Mouse (Mus musculus) megakaryocyte, embryonic 14.5 days (primary cell): Measurements from ENCODE around the gene Cela2a.

Source experiments
- FLI1 ChIP-seq: IDR thresholded peaks from 2 replicates; pipeline ENCODE4 v1.6.1; 2012; ENCODE audit warnings: low read length, inconsistent platforms, mixed read lengths
- GATA1 ChIP-seq: IDR thresholded peaks from 3 replicates; pipeline ENCODE4 v1.6.1; 2012; ENCODE audit warnings: mixed read lengths, low read length, inconsistent platforms, borderline replicate concordance

DNA sequence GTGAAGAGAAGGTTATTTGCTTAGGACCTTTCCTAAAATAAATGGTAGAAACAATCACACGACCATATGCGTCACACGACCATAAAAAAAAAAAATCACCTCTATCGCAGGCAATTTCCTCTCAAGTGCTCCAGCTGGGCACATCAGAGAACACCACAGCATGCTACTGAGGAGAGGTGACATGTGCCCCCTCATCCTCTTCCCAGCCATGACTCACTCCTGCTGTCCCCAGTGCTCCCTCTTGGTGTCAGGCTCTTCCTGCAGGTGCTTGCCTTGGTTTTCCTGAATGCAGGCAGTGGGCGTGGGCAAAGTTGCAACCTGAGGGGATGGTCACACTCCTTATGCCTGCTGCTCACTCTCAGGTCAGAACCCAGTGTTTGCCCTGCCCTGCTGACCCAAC lies 41.1 kb downstream of the Cela2a start:
- no peak for TF ChIP-seq FLI1
- no peak for TF ChIP-seq GATA1
